Mouse (Mus musculus) kidney, adult 2 months (tissue): ENCODE measurements at regions not wholly inside any gene's neighbourhood (a gene's known extent, or its start where the extent isn't known, plus 50 kb on each side); places are given as distances from the start of the nearest gene placed in this dataset.
A peak's percentile ranks its signal among the peaks of the same experiment; 100 is the strongest.

Experiments used
- DNase-seq: peaks from one replicate; pipeline ENCODE4 v3.0.0; 2021
- H3K27ac ChIP-seq: fragments of 200-500 bp; 2 replicates; pipeline ENCODE4 v1.5.1; 2012; ENCODE audit warnings: low read depth, low read length, control low read depth, inconsistent platforms; ENCODE audit not compliant: insufficient read depth
- H3K27me3 ChIP-seq: fragments of 200-500 bp; replicated peaks from 2 replicates; pipeline ENCODE4 v1.6.1; 2012; ENCODE audit warnings: mild to moderate bottlenecking, moderate library complexity, low read length, inconsistent platforms; ENCODE audit not compliant: control insufficient read depth, insufficient read depth
- H3K36me3 ChIP-seq: fragments of 200-500 bp; 2 replicates; pipeline ENCODE4 v1.6.1; 2012; ENCODE audit warnings: mild to moderate bottlenecking, moderate library complexity, low read length, inconsistent platforms; ENCODE audit not compliant: control insufficient read depth, insufficient read depth
- H3K4me1 ChIP-seq: fragments of 200-500 bp; 2 replicates; pipeline ENCODE4 v1.6.1; 2011; ENCODE audit warnings: low read length; ENCODE audit not compliant: control insufficient read depth, insufficient read depth
- H3K4me3 ChIP-seq: fragments of 200-500 bp; 2 replicates; pipeline ENCODE4 v1.5.1; 2011; ENCODE audit warnings: mild to moderate bottlenecking, low read depth, low read length, control low read depth; ENCODE audit not compliant: insufficient read depth
- CTCF ChIP-seq: fragments of 200-500 bp; conservative IDR thresholded peaks from 2 replicates; pipeline ENCODE4 v1.5.1; 2011; ENCODE audit warnings: low read depth, mild to moderate bottlenecking, control low read depth, low read length, moderate library complexity, mixed read lengths; ENCODE audit not compliant: insufficient read depth, insufficient read length
- POLR2A ChIP-seq: fragments of 200-500 bp; IDR thresholded peaks from one replicate; pipeline ENCODE4 v1.6.1; 2011; ENCODE audit warnings: low read depth, low read length, control low read depth
- WGBS: fragments of 180-500 bp; shearing (Covaris S2); methylation state at CpG from one replicate; pipeline ENCODE4 v1.1.7; 2018; 5-methylcytosine and 5-hydroxymethylcytosine counted together

DNA sequence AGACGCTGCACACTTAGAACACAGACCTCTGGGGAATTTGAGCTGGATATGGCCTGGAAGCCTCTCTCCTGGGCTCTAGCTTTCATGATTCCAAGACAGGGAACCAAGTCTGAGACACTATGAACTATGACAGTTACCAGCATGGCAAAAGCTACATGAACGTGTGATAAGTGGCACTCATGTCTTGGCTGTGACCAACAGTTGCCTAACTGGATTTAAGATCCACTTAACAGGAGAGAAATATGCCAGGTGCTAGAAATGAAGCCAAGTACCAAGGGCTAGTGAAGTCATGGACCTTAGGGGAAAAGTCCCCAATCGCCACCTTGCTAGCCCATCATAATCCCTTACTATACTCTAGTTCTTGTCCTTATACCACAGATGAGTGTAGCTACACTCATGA is 65.7 kb downstream of the Gm47996 start:
- Histone ChIP-seq H3K4me3 (no peak overlapping the region), H3K27me3 (no peaks in the 10 kb centered on the region), H3K4me1 (no peaks in the 10 kb centered on the region), H3K27ac (no peak overlapping the region), H3K36me3 (no peaks in the 10 kb centered on the region)
- WGBS, result 95% methylated on average over 3 of the region's 3 CpGs
- TF ChIP-seq CTCF (no peak), POLR2A (no peak)
- DNase-seq, result no peak

DNA sequence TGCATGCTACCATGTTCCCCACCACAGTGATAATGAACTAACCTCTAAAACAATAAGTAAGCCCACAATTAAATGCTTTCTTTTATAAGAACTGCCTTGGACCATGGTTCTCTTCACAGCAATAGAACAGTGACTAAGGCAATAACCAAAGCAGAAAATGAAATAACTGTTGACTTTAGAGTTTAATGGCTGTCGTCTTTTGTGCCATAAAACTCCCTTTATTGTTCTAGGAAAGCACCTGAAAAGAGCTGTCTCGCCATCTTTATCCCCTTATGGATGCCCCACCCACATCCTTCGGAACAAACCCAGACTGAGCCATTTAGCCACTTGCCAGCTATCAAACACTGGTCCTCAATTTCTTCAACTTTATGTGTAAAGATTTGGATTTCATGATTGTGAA is 64.3 kb upstream of the Ivns1abp start:
- Histone ChIP-seq H3K36me3 (no peaks in the 10 kb centered on the region), H3K4me1 (no peaks in the 10 kb centered on the region), H3K27ac (no peak overlapping the region), H3K4me3 (no peak overlapping the region), H3K27me3 (no peaks in the 10 kb centered on the region)
- no peak for TF ChIP-seq CTCF
- no peak for TF ChIP-seq POLR2A
- WGBS, result 85% methylated on average over 3 of the region's 3 CpGs
- no peak for DNase-seq

DNA sequence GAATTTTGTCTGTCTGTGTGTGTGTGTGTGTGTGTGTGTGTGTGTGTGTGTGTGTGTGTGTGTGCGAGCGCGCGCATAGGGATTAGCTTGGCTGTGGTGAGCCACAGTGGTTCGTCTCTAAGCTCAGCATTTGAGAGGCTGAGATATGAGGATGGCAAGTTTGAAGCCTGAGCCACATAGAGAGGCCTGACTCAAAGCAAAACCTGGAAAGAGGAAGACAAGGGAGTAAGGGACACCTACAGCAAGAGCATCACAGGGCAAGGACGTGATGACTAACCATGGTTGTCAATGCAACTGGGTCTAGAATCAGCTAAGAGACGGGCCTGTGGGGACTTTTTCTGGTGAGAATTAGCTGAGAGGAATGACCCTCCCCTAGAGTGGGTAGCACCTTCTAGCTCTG is 59.2 kb upstream of the Ivns1abp start:
- Histone ChIP-seq H3K4me3 (no peak overlapping the region), H3K4me1 (no peaks in the 10 kb centered on the region), H3K27ac (no peak overlapping the region), H3K36me3 (no peaks in the 10 kb centered on the region), H3K27me3 (no peaks in the 10 kb centered on the region)
- TF ChIP-seq POLR2A (no peak), CTCF (no peak)
- DNase-seq, result no peak
- WGBS, result 91% methylated on average over 7 of the region's 7 CpGs

DNA sequence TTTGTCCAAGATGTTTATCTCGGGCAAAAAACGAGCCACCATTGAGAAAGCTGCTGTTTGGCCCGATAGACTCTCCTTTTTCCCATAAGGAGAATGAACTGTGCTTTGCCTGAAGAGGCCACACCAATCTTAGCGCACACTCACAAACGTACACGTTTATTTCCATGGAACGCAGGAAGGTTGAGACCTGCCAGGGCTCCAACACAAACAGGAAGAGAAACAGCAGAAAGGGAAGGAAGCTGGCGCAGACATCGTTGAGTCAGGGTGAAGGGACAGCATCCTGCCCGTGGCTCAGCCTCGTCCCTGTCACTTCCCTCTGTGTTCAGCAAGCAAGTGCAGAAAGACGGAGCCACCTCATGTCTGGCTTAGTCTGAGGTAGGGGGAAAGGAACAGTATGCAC is 56.8 kb upstream of the Ivns1abp start:
- no peaks in the 10 kb centered on the region for H3K36me3 ChIP-seq
- H3K27me3 ChIP-seq, result no peaks in the 10 kb centered on the region
- H3K4me1 ChIP-seq, result no peaks in the 10 kb centered on the region
- H3K4me3 ChIP-seq, result no peak overlapping the region
- DNase-seq, result peak; percentile 77
- H3K27ac ChIP-seq, result peak overlapping the region; percentile 58
- TF ChIP-seq POLR2A (no peak), CTCF (no peak)
- 59% methylated on average over 12 of the region's 12 CpGs for WGBS

DNA sequence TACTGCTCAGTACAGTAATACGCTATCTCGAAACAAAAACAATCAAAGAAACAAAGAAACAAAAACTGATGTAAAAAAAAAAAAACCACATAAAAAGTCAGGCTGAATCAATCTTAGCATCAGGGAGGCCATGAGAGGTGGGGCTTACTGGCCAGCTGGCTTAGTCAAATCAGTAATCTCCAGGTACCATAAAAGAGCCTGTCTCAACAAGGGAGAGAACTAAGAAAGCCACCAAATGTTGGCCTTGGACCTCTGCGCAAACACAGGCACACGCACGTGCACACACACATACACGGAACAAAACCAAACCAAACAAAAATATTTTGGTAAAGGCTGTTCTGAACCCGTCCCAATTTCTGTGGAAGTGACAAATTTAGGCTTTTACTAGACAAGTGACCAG is 55.2 kb upstream of the Ivns1abp start:
- H3K36me3 ChIP-seq, result no peaks in the 10 kb centered on the region
- no peak overlapping the region for H3K4me3 ChIP-seq
- H3K4me1 ChIP-seq, result no peaks in the 10 kb centered on the region
- no peaks in the 10 kb centered on the region for H3K27me3 ChIP-seq
- no peak overlapping the region for H3K27ac ChIP-seq
- DNase-seq, result no peak
- 89% methylated on average over 7 of the region's 7 CpGs for WGBS
- TF ChIP-seq POLR2A (no peak), CTCF (no peak)

DNA sequence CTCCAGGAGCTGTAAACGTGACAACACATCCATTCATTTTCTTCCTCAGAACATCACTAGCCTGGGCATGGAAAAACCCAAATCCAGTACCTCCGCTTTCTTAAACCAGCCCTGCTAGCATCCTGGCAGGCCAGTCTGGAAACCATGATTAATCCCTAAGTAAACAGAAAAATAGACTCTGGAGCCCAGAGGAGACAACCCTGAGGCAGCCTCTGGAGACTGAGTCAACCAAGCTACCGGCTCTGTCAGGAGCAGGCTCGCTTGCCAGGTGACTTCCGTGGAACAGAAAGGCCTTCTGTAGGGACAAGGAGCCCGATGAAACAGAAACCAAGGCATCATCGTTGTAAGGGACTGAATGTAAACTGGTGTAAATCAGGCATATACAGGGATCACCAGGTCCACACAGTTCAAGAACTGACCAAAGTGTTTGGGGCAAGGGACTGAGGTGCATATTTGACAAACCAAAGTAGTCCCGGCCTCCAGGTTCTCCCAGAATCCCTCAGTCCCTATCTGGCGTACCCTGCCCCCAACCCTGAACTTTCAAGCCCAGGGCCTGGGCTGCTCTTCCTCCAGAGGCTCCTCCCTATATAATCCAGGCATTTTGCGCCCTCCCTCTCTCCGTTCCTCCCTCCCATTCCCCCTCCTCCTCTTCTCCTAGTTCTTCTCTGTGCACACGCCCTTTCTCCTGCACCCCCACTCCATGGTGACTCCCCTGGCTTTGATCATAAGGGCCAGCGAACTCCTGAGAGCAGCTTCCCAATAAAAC is 54.6 kb upstream of the Ivns1abp start:
- TF ChIP-seq POLR2A (no peak), CTCF (no peak)
- Histone ChIP-seq H3K27ac (no peak overlapping the region), H3K27me3 (no peaks in the 10 kb centered on the region), H3K4me1 (no peaks in the 10 kb centered on the region), H3K36me3 (no peaks in the 10 kb centered on the region), H3K4me3 (no peak overlapping the region)
- WGBS, result 76% methylated on average over 13 of the region's 13 CpGs
- DNase-seq, result no peak

DNA sequence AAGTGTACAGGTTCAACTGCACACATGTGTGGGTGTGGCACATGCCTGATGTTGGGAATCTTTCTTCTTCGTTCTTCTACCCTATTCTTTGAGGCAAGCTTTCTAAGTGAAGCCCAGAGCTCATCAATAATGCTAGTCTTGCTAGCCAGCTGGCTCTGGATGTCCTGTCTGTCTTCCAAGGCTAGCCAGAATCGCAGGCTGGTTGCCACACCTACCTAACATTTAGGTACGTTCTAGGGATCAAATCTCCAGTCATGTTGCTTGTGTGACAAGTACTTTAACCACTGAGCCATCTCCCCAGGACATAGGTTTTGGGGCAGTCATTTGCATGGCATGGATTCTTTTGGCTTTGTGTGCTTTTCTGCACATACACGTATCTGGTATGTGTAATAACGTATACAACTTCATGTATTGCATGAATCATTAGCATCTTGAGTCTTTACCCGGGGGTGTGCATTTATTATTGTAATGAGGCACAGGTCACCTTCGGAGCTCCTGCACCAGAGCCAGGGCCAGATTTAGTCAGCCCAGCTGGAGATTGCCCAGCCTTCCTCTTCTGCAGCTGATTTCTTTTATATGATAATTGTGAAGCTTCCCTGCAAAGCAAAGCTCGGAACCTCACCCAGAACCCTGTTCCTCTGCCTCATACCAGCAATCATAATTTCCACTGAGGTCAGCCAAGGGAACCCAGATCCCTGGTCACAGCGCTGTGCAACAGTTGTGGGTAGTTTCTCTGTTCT is 50.8 kb upstream of the Ivns1abp start:
- Histone ChIP-seq H3K4me3 (no peak overlapping the region), H3K27me3 (no peaks in the 10 kb centered on the region), H3K4me1 (peaks cover 11% of the 10 kb centered on the region; the same call in 1 of the 2 replicates), H3K27ac (no peak overlapping the region), H3K36me3 (no peaks in the 10 kb centered on the region)
- DNase-seq, result no peak
- TF ChIP-seq POLR2A (no peak), CTCF (no peak)
- WGBS, result 79% methylated on average over 9 of the region's 9 CpGs
